Mouse (Mus musculus) testis, adult 2 months (tissue): Measurements from ENCODE around the gene Pip5k1c.

Experiments
- CTCF ChIP-seq: fragments of 200-500 bp; IDR thresholded peaks from 2 replicates; pipeline ENCODE4 v1.5.1; 2012; ENCODE audit warnings: low read depth, mild to moderate bottlenecking, inconsistent platforms, low read length, moderate library complexity; ENCODE audit not compliant: control insufficient read depth, insufficient read depth, insufficient replicate concordance
- POLR2A ChIP-seq: fragments of 200-500 bp; IDR thresholded peaks from 2 replicates; pipeline ENCODE4 v1.6.1; 2012; ENCODE audit warnings: low read depth, mild to moderate bottlenecking, inconsistent platforms, low read length, moderate library complexity; ENCODE audit not compliant: control insufficient read depth

DNA sequence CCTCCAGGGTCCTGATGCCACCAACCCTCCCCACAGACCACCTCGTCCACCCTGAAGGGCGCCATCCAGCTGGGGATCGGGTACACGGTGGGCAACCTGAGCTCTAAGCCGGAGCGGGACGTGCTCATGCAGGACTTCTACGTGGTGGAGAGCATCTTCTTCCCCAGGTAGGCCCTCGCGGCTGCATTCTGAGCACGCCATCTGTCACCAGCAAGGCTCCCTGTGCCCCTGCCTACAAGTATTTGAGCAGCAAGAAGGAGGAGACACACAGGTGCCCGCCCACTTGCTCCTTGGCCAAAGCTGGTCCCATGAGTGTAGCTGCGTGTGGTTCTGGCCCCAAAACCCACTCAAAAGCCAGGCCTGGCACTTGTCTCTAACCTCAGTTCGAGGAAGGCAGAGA, 12.9 kb downstream of the Pip5k1c start:
- TF ChIP-seq CTCF (no peak), POLR2A (0 out of 2 replicates have a peak, but pooled peaks have one; percentile 18)
